Mouse (Mus musculus) cerebellum, adult (tissue): ENCODE measurements at regions not wholly inside any gene's neighbourhood (a gene's known extent, or its start where the extent isn't known, plus 50 kb on each side); places are given as distances from the start of the nearest gene placed in this dataset.

Experiments used
- ATAC-seq: cut with Nextera tagmentation; 2 replicates; pipeline ENCODE4 v1.9.2; 2017; ENCODE audit warnings: mild to moderate bottlenecking, moderate library complexity, mixed read lengths; ENCODE audit not compliant: insufficient number of reproducible peaks, low FRiP score, low TSS enrichment

DNA sequence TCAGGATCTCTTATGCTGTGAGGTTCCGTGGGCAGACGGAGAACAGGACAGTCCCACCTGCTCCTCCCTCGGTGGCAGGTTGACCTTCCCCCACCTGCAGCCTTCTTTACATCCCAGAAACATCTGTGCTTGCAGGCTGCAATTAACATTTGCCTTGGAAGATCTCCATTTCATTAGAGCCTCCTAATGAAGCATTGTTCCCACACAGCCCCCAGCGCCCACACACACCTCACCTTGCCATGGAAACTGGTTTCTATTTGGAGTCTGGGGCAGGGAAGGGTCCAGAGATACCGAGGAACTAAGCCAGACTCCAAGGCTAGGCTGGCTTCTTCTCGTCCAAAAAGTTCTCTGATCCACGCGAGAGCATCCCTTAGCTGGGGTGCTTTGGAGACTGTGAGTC lies 56.6 kb upstream of the Rpl38 start:
- ATAC-seq: no peak

DNA sequence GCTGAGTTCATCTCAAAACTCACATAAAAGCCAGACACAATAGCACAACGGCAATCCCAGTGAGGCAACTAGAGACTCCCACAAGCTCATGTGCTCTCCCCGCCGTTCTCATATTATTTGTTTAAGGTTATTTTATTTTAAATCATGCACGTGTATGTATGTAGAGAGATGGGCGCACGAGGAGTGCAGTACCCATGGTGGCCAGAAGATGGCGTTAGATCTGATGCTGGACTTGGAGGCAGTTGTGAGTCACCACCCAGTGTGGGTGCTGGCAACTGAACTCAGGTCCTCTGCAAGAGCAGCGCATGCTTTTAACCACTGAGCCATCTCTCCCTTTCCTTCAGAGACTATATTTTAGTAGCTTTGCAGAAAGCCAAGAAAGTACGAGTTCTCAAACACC lies 60.3 kb upstream of the Rpl38 start:
- no peak for ATAC-seq

DNA sequence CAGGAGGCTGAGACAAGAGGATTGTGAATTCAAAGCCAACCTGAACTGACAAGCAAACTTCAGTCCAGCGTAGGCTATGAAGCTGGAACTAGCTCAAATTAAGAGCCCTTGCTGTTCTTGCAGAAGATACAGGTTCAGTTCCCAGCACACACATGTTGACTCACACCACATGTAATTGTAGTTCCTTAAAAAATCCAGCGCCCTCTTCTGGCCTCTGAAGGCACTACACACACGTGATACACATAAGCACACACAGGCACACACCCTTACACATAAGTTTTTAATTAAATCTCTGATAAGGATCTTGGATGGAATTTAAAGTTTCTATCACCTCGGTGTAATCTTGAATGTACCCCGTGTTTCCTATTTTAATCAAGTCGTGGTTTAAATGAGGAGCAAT lies 65.2 kb upstream of the Rpl38 start:
- ATAC-seq: no peak

DNA sequence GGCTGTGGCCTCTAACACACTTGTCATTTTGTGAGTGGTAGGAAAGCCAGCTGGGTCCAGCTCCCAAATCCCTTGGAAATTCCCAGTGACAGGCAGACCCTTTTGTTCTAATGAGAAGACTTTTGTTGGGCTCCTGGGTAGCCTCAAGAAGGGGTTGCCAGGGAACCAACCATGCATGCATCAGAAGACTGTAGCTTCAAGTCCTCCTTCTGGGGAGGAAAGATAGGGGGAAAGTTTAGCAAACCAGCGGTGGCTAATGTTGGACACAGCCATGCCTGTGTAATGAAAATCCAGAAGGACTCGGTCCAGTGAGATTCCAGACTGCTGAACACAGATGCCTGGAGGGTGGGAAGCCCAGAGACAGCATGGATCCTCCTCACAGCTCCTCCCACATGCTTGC lies 71.1 kb upstream of the Rpl38 start:
- no peak for ATAC-seq

DNA sequence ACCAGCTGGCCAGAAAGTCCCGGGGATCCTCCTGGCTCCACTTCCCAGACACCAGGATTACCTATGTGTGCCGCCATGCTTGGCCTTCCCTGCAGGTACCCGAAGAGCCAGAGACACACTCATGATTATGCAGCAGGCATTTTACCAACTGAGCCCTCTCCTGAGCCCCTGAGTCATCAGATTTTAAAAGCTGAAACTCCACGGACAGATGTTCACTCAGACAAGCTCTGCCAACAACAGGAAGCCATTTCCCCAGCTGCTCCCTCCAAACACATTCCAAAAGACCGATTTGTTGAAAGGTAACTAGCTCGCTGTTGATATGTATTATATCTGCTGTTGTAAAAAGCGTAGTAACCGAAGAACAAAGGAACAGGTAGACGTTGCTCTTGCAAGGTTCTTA lies 75.4 kb upstream of the Rpl38 start:
- ATAC-seq: no peak

DNA sequence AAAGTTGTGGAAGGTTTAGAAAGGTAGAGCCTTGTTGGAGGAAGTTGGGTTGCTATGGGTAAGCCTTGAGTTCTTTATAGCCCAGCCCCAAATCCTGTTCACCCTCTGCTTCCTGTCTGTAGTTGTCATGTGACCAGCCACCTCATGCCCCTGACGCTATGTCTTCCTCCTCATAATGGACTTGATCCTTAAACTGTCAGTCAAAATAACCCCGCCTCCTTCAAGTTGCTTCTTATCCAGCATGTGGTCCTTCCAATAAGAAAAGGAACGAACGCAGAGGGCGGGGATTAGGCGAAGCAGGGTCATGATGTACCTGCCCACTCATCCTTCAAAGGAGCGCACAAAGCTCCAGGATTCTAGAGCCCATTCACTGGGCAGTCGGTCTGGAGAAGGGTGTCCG lies 79.8 kb upstream of the Rpl38 start:
- no peak for ATAC-seq

DNA sequence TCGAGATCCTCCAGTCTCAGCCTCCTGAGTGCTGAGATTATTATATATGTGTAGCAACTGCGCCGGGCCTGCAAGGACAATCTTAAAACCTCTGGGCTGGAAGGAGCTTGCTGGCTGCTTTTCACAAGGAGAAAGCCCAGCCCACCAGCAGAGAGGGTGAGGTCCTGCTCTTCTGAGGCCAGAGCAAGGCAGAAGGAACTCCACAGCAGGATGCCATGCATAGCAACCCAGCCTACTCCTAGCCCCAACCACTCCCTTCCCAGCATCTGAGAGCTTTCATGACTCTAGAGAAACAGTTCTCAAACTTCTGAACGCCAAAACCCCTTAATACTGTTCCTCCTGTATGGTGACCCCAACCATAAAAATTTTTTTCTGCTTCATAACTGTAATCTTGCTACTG lies 80.3 kb upstream of the Rpl38 start:
- ATAC-seq: no peak

DNA sequence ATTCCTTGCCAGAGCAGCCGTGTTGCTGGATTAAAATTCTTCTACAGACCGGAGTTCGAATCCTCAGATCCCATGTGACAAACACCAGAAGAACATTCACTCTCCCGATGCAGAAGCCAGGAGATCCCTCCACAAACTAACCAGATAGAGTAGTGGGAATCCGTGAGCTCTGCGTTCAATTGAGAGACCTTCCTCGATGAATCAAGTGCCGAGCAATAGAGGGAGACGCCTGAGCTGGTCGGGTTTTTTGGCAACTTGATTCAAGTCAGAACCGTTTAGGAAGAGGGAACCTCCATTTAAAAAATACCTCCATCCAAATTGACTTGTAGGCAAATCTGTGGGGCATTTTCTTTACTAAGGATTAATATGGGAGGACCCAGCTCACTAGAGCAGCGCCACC lies 81.9 kb upstream of the Rpl38 start:
- ATAC-seq: no peak

DNA sequence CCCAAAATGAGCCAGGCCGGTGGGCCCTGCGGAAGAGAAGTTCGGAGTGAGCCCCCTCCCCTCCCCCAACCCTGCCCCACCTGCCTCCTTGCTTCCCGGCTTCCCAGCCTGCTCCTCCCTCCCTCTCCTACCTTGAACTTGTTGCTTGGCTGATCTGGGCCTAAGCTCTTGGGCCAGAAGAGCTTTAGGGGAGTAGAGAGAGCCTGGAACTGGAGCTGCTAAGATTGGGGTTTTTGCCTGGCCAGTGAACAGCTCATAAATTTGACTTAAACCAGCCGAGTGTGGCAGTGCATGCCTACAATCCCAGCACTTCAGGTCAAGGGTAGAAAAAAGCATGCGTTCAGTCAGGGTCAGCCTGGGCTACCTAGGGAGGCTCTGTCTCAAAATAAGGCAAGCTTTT lies 83.5 kb upstream of the Rpl38 start:
- no peak for ATAC-seq

DNA sequence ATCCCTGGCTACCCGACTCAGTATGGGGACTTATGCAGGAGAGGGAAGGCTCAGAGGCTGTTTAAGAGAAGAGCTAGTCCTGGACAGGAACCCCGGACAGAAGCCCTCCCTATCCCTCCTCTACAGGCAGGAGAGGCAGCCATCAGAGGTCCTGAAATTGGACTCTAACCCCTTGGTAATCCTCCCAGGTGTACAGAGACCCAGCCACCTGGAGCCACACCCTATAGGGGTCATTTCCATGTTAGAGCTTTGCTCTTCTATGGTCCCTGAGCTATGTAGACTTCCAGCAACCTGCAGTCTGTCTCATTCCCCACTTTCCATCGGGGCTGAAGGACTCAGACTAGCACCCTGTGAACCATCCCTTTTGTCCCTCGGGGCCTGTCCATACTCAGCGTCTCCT lies 84.2 kb upstream of the Rpl38 start:
- no peak for ATAC-seq

DNA sequence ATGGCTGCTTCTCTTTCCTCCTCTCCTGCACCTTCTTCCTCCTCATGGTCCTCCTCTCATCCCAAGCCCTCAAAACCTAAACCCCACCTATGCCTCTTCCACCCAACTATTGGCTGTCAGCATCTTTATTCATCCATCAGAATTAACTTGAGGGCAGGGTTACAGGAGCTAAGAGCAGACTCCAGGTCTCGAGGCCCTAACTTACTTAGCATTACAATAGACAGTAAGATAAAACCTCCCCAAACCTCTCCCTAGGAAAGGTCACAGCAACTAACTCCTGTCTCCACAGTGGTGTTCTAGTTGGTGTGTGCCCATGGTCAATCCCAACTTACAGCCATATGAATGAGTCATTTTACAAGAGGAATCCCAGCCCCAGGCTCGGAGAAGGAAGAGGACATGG lies 88.3 kb upstream of the Rpl38 start:
- no peak for ATAC-seq

DNA sequence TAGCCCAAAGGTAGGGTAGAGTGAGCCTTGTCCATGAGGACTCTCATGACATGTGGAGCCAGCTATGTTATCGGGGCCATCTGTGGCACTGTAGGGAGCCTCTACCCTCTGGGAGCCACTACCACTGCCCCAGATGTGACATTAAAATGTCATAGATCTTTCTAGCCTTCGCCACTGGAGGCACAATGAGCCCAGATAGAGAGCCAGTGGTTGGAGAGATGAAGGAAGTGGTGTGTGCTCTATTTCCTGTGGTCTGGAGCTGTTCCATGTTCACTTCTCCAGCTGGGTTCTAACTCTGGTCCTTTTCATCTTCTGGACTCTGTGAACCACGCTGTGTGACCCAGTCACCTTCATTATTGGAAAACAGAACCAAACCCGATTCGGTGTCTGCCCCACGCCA lies 89.8 kb upstream of the Rpl38 start:
- no peak for ATAC-seq

DNA sequence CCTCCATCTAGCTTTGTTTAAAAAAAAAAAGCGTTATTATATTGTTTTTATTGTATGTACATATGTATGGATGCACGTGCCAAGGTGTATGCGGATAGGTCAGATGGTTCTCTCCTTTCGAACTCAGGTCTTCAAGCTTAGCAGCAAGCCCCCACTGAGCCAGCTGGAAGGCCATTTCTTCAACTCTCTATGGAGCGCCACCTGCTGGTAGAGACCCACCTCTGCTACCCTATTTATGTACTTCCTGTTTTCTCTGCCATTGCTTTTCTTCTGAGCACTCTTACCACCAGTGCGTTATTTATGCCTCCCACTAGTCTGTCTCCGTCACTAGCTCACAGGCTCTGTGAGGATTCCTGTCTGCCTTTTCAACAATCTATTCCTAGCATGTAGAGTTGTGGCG lies 91.5 kb upstream of the Rpl38 start:
- ATAC-seq: no peak

DNA sequence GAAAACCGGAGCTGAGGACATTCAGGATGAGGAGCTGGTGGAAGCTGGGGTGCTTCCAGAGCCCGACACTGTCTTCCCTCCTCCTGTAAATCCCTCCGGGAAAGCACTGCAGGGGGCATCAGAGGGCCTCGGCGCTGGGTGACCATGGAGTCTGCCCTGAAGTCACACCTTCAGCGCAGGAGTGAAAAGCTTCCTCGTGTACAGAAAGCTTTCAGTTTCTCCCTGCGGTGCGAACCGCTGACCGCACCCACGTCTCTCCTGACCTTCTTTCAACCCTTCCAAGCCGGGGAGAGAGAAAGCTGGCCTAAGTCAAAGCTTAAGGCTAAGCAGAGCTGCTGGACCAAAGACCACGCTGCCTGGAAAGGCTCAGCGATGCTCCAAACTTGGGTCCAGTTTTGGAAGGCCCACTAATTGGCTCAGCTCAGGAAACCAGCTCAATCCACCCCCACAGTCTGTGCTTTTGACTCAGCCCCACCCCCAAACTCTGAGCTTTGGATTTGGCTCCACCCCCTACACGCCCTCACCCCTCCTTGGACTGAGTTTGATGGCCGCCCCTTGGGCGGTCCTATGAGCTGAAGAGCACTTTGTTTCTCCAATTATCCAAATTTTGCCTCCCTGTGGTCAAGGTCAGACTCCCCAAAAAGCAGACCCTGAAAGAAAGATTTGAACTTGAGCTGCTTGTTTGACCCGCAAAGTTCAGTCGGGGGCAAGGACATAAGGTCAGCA lies 97.0 kb upstream of the Rpl38 start:
- no peak for ATAC-seq

DNA sequence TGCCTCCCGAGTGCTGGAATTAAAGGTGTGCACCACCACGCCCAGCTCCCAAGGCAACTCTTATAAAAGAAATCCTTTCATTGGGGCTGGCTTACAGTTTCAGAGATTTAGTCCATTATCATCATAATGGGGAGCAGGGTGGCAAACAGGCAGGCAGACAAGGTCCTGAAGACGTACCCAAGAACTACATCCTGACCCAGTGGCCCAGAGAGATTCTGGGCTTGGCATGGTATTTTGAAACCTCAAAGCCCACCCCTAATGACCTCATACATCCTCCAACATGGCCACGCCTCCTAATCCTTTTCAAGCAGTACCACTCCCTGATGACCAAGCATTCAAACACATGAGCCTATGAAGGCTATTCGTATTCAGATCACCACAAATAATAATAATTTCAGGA lies 98.2 kb upstream of the Rpl38 start:
- no peak for ATAC-seq

DNA sequence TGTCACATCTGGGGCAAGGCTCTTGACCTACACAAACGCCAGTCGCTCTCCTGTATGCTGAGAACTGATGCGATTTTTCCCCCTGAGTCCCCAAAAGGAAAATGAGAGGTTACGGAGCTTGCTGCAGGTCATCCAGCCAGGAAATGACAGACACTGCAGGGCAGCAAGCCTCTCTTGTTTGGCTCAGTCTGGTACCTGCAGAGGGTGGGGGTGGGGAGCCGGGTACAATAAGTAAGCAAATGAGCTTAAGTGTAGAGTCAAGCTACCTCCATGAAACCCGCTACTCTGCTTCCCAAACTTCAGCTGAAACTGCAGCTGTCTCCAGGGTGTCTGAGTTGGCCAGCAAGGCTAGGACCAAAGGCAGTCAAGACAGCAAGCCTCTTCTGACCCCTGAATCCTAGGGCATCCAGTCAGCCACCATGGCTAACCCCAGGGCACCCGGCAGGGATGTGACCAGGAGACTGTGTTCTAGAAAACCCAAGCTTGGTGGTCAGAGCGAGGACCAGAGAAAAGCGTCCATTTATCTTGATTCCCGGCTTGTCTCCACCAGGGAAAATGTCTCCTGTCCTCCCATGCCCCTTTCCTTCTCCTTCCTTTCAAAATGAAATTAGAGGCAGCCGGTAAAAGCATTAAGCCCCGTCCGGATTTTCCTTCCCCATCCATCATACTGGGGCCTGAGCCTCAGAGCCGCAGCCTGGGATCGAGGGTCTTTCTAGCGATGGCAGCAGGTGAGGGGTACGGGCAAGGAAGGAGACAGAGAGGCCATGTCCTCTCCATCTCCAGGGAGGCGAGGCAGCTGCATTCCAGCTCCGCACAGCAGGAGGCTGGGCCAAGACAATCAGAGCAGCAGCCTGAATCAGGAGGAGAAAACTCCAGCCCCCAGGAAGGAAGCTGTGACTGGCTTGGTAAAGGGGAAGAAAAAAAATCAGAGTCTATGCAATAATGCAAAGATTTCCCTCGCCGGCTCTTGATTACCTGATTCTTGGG lies 100.2 kb upstream of the Rpl38 start:
- no peak for ATAC-seq

DNA sequence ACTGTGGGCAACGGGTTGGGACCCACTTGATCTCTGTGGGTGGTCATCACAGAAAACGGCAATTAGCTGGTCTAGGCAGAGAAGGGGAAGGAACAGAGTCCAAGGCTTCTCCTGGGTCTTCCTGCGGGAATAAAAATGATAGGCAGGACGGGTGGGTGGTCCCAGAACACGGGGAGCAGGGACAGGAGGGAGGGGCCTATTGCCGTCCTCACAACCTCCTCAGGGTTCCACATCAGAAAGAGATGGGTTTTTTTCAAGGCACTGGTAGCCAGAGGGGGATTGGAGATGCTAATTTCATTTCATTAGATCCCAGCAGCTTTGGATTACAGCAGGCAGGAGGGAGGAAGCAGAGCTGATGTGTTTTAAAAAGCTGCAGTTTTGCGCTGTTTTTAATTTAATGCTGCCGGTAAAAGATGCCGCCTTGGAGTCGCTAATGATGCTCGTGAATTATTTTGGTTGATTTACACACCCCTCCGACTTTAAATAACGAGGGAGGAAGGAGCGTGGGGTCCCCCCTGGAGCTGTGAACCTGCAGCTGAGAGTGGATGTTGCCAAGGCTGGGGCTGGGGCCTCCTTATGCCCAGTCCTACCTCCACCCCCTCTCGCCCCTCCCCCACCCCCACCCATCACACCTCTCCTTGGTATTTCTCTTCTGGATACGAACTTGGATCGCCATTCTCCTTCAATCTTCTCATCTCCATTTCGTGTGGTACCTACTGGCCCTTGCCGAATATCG lies 101.1 kb upstream of the Rpl38 start:
- no peak for ATAC-seq

DNA sequence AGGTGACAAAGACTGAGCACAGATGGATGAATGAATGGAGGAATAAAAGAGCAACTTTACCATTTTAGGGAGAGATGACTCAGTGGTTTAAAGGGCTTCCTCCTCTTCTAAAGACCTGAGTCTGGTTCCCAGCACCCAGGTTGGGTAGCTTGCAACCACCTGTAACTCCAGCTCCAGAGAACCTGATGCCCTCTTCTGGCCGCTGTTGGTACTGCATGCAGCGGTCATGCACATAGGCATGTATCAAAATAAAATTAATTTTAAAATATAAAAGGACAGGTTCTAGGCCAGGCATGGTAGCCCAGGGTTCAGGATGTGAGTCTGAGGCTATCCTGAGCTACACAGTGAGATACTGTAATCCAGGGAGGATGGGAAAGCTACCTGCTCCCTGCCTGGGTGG lies 103.4 kb upstream of the Rpl38 start:
- no peak for ATAC-seq

DNA sequence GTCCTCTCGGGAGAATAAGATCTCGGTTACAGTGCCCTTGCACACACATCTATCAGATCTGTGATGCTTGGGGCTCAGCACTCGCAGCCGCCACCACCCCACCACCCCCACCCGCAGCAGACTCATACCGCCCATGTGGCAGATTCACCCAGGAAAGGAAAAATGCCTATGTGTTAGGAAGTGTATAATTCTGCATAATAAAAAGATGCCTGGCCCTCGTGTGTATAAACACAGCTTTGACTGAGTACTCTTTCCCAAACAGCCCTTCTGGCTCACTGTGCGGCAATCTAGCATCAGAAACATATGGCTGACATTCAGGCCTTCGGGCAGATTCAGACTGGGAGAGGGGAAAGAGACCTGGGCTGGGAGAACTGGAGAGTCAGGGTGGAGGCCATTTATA lies 105.2 kb upstream of the Rpl38 start:
- no peak for ATAC-seq

DNA sequence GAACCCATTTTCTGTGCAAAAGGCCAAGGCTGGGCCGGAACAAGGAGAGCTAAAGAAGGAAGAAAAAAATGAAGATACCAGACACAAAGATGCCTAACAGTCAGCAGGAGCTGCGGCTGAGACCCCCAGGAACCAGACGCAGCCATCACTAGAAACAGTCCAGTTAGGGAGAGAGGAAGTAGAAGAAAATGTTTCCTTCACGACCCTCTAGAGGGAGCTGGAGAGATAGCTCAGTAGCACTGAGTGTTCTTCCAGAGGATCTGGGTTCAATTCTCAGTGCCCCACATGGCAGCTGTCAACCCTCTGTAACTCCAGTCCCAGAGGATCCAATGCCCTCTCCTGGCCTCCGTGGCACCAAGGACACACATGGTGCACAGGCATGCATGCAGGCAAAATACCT lies 113.7 kb upstream of the Rpl38 start:
- no peak for ATAC-seq

DNA sequence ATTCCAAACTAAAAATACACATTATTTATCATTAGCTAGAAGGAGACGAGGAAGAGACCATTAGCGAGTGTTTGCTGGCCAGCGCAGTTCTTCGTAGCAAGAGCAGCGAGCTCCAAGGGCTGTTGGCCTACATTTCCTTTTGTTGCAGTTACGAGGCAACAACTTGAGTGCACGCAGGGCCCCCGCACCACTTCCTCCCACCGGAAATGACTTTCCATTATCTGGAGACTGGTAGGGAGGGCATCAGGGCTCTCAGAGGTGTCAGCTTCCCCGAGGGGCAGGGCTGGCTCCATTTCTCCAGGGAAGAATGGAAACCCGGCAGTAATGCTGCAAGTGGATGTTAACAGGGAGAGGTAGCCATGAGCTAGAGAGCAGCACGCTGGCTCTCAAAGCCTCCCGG lies 114.3 kb upstream of the Rpl38 start:
- no peak for ATAC-seq
